In the genomic region with DNA sequence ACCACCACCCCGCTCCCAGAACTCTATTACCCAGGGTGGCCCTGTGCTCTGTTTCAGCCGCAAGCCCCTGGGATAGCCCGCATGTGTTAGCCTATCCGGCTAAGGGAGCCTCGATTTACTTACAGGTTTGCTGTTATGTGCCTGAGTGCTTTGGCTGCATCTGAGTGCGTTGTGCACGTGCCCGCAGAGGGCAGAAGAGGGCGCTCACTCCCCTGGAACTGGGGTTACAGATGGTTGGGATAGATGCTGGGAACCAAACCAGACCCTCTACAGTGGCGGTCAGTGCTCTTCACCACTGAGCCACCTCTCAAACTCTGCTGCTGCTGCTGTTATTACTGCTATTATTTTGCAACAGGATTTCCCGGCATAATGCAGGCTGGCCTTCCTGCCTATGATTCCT, we compare ENCODE assay signal across 13 mouse cellular contexts.
"Had no signal": no experiment of that assay in that cellular context is flagged by ENCODE, and none has a peak within 500 bp of the region (broad histone marks: within the 10 kb centered on the region; RNA-seq: fewer than 3 reads in every experiment).

No protein-coding gene starts in this region.

- H3K9me3 ChIP-seq: liver, embryonic 13.5 days; midbrain, embryonic 12.5 days had no signal

- H3K27ac ChIP-seq: layer of hippocampus, adult 2 months; liver, embryonic 13.5 days; macrophage; midbrain, embryonic 12.5 days had no signal

- H3K9ac ChIP-seq: liver, embryonic 13.5 days; liver, postnatal 0 days; lung, embryonic 14.5 days; midbrain, embryonic 12.5 days had no signal

- H3K4me3 ChIP-seq: layer of hippocampus, adult 2 months; liver, embryonic 13.5 days; midbrain, embryonic 12.5 days had no signal

- H3K27me3 ChIP-seq: liver, embryonic 13.5 days; midbrain, embryonic 12.5 days had no signal

- ATAC-seq: intestine, embryonic 16.5 days; liver, postnatal 0 days; lung, postnatal 0 days; midbrain, embryonic 16.5 days had no signal

- H3K4me1 ChIP-seq: midbrain, embryonic 12.5 days had no signal

- H3K4me2 ChIP-seq: liver, embryonic 13.5 days; lung, embryonic 14.5 days; midbrain, embryonic 12.5 days had no signal

- DNase-seq: kidney, adult 2 months; kidney, postnatal 25 days; layer of hippocampus, adult 9-11 months; liver, embryonic 13.5 days; liver, postnatal 0 days; lung, embryonic 14.5 days; thymus, postnatal 25 days had no signal
